Mouse (Mus musculus) fat pad, adult 2 months (tissue): ENCODE results near the gene H2-T3.
"Not testable (repeated sequence)": the region's sequence is repeated elsewhere in the genome, so short reads cannot be mapped to it uniquely, and the experiment has no call there.

Experiments used
- DNase-seq: peaks from one replicate; pipeline ENCODE4 v3.0.0-alpha.2; 2011; ENCODE audit warnings: low read depth, low spot score; ENCODE audit errors: extremely low read depth

The H2-T3 gene

DNA sequence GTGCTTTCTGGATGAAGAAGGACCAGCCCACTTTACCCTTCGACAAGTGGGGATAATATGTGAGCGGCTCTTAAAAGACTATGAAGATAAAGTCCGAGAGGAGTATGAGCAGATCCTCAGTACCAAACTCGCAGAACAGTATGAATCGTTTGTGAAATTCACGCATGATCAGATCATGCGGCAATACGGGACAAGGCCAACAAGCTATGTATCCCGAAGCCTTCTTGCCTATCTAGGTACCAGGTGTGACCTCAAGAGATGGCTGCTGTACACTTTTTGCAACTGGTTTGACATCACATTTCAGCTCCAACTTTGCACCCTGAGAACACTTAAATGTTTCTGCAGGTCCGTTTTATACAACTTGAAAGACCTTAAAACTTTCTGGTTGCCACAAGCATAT is 10.6 kb downstream of the H2-T3 start:
- DNase-seq, result not testable (repeated sequence)

- not testable (repeated sequence) for DNase-seq
These were observed 11.1 kb downstream of the H2-T3 start for GRCm38 (mm10) chr17:36178938-36179337.

DNA sequence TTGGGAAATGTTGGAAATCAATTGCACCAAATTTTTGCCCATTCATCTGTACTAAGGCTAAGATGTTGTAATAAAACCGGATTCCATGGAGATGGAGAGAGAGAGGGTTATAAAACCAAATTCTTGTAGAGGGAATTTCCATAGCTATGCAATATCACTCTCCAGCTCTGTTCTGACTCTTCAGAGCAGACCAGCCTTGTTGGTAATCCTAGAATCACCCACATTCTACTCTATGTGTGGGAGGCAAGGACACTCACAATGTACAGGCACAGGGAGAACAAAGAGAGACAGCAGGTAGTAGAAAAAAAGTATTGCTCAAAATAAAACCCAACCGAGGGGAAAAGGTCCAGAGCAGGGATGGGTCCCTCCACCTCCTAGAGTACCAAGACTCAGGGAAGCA is 14.0 kb downstream of the H2-T3 start:
- DNase-seq, result not testable (repeated sequence)

GRCm38 (mm10) chr17:36170287-36170814 is 19.7 kb downstream of the H2-T3 start:
- DNase-seq, result no peak

DNA sequence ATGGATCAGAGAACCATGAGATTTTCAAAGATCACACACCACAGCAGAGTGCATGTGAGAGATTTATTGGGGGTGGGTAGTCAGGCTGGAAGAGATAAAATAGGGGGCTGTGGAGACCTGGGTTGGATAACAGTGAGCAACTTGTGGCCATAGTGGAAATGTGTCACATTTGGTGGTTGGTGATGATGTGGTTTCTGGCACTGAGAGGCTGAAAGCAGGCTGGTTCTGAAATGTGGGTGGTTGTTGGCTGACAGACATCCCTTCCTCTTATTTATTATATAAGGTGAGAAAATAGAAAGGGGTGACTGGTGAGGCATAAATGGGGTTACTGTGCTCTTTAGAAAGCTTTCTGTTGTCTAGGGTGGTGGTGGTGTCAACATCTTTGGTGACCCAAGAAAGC is 20.3 kb downstream of the H2-T3 start:
- DNase-seq, result no peak

DNA sequence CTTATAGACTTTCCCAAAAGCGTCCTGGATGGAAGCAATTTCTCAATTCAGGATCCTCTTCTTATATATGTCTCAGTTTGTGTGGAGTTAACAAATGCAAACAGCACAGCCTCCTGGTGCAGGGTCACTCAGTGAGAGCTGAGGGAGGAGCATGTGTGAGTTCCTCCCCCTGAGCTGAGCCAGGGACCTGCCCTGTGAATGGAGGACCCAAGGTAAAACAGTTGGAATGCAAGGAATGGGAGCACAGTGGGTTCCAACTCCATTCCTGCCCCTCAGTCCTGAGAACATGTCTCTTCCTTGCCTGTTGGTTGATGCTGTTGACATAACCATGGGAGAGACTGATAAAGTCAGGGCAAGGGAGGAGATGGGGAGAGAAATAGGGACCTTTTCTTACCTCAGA is 21.0 kb downstream of the H2-T3 start:
- not testable (repeated sequence) for DNase-seq

- DNase-seq, result no peak
These were observed 21.9 kb downstream of the H2-T3 start, which contains the start of gene Gm8909 for GRCm38 (mm10) chr17:36168039-36168652. Gene Gm8909, minus strand, starts transcription at chr17:36168537.

DNA sequence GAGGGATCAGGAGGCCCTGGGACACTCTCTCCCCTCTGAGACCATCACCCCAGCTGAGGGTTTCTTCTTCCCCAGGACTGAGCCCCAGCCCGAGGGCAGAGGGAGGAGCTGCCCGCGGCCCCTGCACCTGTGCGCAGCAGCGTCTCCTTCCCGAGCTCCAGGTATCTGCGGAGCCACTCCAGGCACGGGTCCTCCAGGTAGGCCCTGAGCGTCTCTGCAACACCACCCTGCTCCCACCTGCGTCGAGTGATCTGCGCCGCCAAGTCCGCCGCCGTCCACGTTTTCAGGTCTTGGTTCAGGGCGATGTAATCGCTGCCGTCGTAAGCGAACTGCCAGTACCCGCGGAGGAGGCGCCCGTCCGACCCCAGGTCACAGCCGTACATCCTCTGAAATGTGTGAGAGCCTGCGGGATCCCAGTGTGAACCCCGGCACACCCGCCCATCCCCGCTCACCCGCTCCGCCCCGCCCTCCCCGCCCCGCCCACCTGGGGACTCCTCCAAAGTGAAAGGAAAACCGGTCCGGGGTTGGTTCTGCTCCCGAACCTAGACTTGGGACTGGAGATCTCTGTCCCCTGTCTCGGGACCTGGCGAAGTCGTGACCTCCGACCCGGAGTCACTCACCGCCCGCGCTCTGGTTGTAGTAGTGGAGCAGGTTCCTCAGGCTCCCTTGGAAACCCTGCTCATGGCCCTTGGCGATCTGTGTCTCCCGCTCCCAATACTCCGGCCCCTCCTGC is 22.6 kb downstream of the H2-T3 start:
- no peak for DNase-seq

- not testable (repeated sequence) for DNase-seq
These were observed 23.2 kb downstream of the H2-T3 start for GRCm38 (mm10) chr17:36166901-36167300.

- DNase-seq, result no peak
These were observed 28.7 kb downstream of the H2-T3 start for GRCm38 (mm10) chr17:36161129-36162051.

DNA sequence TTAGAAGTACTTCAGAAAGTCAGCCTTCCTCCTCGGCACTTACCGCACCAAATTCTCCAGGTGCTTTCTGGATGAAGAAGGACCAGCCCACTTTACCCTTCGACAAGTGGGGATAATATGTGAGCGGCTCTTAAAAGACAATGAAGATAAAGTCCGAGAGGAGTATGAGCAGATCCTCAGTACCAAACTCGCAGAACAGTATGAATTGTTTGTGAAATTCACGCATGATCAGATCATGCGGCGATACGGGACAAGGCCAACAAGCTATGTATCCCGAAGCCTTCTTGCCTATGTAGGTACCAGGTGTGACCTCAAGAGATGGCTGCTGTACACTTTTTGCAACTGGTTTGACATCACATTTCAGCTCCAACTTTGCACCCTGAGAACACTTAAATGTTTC is 31.8 kb downstream of the H2-T3 start:
- DNase-seq, result not testable (repeated sequence)

DNA sequence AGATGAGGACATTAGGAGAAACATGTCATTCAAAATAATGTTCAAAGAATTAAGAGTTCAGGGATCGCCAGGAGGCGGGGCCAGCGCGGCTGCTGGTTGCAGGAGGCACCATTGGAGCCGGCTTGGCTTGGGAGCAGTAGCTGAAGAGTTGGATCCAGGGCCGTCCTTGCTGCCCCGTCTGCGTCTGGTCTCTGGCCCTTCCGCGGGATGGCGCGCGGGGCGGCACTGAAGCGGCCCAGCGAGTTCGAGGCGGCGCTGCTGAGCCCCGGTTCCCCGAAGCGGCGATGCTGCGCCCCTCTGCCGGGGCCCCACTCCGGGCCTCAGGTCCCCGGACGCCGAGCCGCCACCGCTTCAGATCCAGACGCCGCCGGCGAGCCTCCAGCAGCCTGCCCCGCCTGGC is 32.3 kb downstream of the H2-T3 start:
- not testable (repeated sequence) for DNase-seq

DNA sequence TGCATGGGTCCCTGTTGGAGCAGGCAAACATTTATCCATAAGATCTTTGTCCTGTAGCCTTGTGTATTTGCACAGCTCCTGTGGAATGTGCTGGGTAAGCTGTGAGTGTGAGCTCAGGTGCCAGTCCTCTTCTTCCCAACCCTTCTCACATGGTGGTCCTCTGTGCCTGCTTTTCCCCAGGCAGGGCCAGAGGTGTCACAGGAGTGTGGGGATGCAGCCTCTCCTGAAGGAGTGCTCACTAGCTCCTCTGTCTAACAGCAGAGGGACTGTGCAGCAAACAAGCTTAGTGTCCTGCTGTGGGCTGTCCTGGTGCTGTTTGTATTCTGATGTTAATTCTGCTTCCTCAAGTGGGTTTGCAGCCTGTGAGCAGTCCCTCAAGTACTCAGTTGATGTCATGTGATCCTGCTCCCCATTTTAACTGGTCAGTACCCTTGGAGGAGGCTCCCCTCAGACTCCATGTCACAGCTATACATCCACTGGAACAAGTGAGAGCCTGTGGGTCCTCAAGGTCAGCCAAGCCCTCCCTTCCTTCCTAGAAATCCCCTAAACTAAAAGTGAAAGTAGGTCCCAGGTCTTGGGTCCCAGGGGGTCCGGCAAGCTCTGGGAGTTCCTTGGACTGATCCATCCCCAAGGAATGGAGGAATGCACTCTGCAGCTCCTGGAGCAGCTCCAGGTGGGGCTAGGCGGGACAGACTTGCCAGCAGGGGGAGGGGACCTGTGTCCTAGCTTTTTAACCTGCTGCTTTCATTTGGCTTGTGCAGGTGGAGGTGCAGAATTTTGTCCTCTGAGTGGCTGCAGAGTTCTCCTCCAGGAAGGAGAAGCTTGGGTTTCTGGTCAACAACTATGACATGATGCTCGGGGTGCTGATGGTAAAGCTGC is 35.6 kb downstream of the H2-T3 start:
- no peak for DNase-seq

GRCm38 (mm10) chr17:36151200-36151599 is 38.9 kb downstream of the H2-T3 start:
- not testable (repeated sequence) for DNase-seq

DNA sequence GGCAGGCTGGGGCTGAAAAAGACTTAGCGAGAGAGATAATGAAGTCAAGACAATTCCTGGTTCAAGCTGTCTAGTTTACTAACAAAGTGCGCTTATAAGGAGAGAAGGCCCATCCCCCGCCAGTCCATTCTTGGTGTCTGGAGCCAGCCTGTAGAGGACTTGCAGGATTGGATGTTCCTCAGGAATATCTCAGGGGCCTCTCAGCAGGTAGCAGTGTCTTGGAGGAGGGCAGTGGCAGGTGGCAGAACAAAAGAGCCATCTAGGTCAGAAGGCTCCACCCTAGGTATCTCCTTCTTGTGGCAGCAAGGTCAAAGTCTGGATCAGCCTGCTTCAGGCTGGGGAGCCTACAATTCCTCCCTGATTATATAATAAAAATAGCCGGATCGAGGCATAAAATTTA is 41.6 kb downstream of the H2-T3 start:
- not testable (repeated sequence) for DNase-seq

DNA sequence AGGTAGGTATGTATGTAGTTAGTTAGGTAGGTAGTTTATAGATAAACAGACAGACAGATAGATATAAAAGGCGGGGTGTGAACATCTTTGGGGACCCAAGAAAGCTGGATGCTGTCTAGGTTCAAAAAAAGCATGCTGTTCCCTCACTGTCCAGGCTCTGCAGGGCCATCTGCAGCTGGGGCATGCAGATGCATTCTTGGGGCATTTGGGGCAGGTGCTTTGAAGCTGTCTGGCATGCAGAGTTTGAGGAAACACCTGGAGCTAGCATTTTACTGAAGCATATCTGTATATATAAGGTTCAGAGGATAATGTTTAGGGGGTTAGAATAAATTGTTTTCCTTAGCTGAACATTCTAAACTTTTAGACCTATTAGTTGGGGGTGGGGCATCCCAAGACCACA is 43.1 kb downstream of the H2-T3 start:
- DNase-seq, result not testable (repeated sequence)

DNA sequence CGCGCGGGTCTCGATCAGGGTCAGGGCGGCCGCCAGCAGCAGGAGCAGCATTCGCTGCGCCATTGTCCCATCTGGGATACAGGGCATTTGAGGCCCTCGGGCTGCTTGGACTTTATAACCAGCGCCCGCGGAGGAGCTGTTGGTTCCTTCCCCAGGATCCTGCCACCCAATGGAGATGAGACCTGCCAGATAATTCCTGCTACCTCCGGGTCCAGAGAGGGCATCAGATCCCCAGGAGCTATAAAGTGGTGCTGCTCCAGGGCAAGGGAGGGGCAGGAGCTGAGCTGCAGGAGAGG is 44.3 kb downstream of the H2-T3 start:
- DNase-seq, result not testable (repeated sequence)

DNA sequence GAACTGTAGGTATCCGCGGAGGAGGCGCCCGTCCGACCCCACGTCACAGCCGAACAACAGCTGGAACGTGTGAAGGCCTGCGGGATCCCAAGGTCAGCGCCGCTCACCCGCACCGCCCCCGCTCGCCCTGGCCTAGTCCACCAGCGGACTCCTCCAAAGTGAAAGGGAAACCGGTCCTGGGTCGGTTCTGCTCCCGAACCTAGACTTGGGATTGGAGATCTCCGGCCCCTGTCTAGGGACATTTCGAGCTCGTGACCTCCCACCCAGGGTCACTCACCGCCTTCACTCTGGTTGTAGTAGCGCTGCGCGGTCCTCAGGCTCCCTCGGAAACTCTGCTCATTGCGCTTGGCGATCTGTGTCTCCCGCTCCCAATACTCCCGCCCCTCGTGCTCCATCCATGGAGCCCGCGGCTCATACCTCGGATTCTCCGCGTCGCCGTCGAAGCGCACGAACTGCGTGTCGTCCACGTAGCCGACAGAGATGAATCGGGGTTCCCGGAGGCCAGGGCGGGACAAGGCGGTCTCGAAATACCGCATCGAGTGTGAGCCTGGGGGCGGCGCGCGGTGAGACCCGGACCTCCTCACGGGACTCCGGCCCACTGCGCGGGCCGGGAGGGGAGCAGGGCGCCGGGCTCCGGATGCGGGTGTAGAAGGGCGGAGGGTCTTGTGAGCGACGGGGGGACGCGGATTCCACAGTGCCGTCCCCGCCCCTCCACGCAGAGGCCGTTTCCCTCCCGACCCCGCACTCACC is 44.8 kb downstream of the H2-T3 start:
- DNase-seq, result no peak

GRCm38 (mm10) chr17:36136299-36136848 is 53.7 kb downstream of the H2-T3 start:
- not testable (repeated sequence) for DNase-seq
